Mouse (Mus musculus) spleen, adult 2 months (tissue): Measurements from ENCODE around the gene Ptcd2. TPM values are rescaled to one million over a fixed set of nuclear protein-coding genes. Genes with fewer than 3 reads are reported as not detected.

ENCODE experiments used
- DNase-seq, 2 experiments: peaks; one replicate each; pipeline versions ENCODE4 v3.0.0 to v3.0.0-alpha.2; 2012 to 2021; ENCODE audit warnings: low spot score in 2 of 2, low read depth in 1 of 2
- H3K27ac ChIP-seq: fragments of 200-500 bp; 2 replicates; pipeline ENCODE4 v1.5.1; 2012; ENCODE audit warnings: low read length, inconsistent platforms; ENCODE audit not compliant: insufficient read depth
- H3K27me3 ChIP-seq: fragments of 200-500 bp; 2 replicates; pipeline ENCODE4 v1.6.1; 2012; ENCODE audit warnings: mild to moderate bottlenecking, moderate library complexity, low read length, inconsistent platforms; ENCODE audit not compliant: control insufficient read depth, insufficient read depth
- H3K36me3 ChIP-seq: fragments of 200-500 bp; 2 replicates; pipeline ENCODE4 v1.6.1; 2012; ENCODE audit warnings: mild to moderate bottlenecking, low read length, inconsistent platforms; ENCODE audit not compliant: control insufficient read depth, insufficient read depth
- H3K4me1 ChIP-seq: fragments of 200-500 bp; 2 replicates; pipeline ENCODE4 v1.6.1; 2011; ENCODE audit warnings: inconsistent platforms; ENCODE audit not compliant: control insufficient read depth, insufficient read depth, insufficient read length
- H3K4me3 ChIP-seq: fragments of 200-500 bp; 2 replicates; pipeline ENCODE4 v1.5.1; 2011; ENCODE audit warnings: mild to moderate bottlenecking, inconsistent platforms; ENCODE audit not compliant: insufficient read depth, insufficient read length; ENCODE audit errors: extremely low read depth
- CTCF ChIP-seq: fragments of 200-500 bp; IDR thresholded peaks from 2 replicates; pipeline ENCODE4 v1.5.1; 2011; ENCODE audit warnings: mild to moderate bottlenecking, inconsistent platforms; ENCODE audit not compliant: insufficient read depth, insufficient read length, insufficient replicate concordance; ENCODE audit errors: extremely low read depth
- POLR2A ChIP-seq: fragments of 200-500 bp; IDR thresholded peaks from 2 replicates; pipeline ENCODE4 v1.6.1; 2011; ENCODE audit warnings: low read depth, low read length, inconsistent platforms
- WGBS: fragments of 180-500 bp; shearing (Covaris S2); methylation state at CpG from one replicate; pipeline ENCODE4 v1.1.7; 2018; 5-methylcytosine and 5-hydroxymethylcytosine counted together
- polyA plus RNA-seq: library from polyadenylated mRNA; depleted of rRNA; stranded (reverse); fragments of >200 nt; gene quantifications from 2 replicates; pipeline ENCODE4 v1.2.3, GENCODE M21; 2012

Gene Ptcd2
- polyA plus RNA-seq, 1 experiment: 12.3 TPM

GRCm38 (mm10) chr13:99355861-99356260 is 11.4 kb upstream of the Ptcd2 start:
- no peak overlapping the region for H3K4me3 ChIP-seq
- TF ChIP-seq POLR2A (no peak), CTCF (no peak)
- WGBS: 91% methylated on average over 7 of the region's 7 CpGs
- H3K4me1 ChIP-seq: no peaks in the 10 kb centered on the region
- H3K27ac ChIP-seq: no peak overlapping the region
- no peaks in the 10 kb centered on the region for H3K27me3 ChIP-seq
- peaks cover 5% of the 10 kb centered on the region for H3K36me3 ChIP-seq
- DNase-seq: no peak

GRCm38 (mm10) chr13:99355072-99355471 is 10.6 kb upstream of the Ptcd2 start:
- 95% methylated on average over 6 of the region's 6 CpGs for whole genome bisulfite sequencing
- Histone ChIP-seq H3K27me3 (no peaks in the 10 kb centered on the region), H3K27ac (no peak overlapping the region), H3K4me1 (no peaks in the 10 kb centered on the region), H3K36me3 (peaks cover 5% of the 10 kb centered on the region), H3K4me3 (no peak overlapping the region)
- DNase-seq: no peak
- TF ChIP-seq POLR2A (no peak), CTCF (no peak)

DNA sequence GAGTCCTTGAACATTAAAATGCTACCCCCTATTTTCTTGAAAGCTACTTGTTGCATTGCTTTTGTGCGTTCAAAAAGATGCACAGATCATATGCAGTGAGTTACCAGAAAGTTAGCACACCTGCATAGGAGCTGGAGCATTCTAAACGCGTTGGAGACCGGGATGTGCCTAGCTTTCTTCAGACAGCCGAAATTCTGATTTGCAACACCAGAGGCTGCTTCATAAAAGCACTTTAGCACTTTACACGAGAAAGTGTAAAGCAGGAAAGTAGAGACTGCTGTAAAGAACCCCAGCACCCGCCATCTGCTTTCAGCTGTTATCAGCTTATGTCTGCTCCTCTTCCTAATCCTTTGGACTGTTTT is 9.0 kb upstream of the Ptcd2 start:
- TF ChIP-seq CTCF (no peak), POLR2A (no peak)
- Histone ChIP-seq H3K4me3 (peak overlapping the region; percentile 26; the same call in 1 of the 2 replicates), H3K27ac (no peak overlapping the region; the same call in 1 of the 2 replicates), H3K27me3 (no peaks in the 10 kb centered on the region), H3K4me1 (no peaks in the 10 kb centered on the region), H3K36me3 (peaks cover 2% of the 10 kb centered on the region; the same call in 1 of the 2 replicates)
- no peak for DNase-seq
- WGBS: 25% methylated on average over 7 of the region's 7 CpGs

- Histone ChIP-seq H3K27ac (no peak overlapping the region; the same call in 1 of the 2 replicates), H3K27me3 (no peaks in the 10 kb centered on the region), H3K4me1 (no peaks in the 10 kb centered on the region), H3K36me3 (peaks cover 2% of the 10 kb centered on the region; the same call in 1 of the 2 replicates), H3K4me3 (peak overlapping the region; percentile 26; the same call in 1 of the 2 replicates)
- peak; percentile 89 to 95 for DNase-seq
- 13% methylated on average over 28 of the region's 28 CpGs for WGBS
- TF ChIP-seq CTCF: peak; percentile 95
- TF ChIP-seq POLR2A: no peak
Observed at GRCm38 (mm10) chr13:99352758-99353489, 8.4 kb upstream of the Ptcd2 start.

- Histone ChIP-seq H3K36me3 (peaks cover 2% of the 10 kb centered on the region; the same call in 1 of the 2 replicates), H3K27me3 (no peaks in the 10 kb centered on the region), H3K4me1 (no peaks in the 10 kb centered on the region), H3K4me3 (no peak overlapping the region), H3K27ac (no peak overlapping the region)
- no peak for DNase-seq
- TF ChIP-seq POLR2A (no peak), CTCF (no peak)
- WGBS: 80% methylated on average over 3 of the region's 3 CpGs
Observed at GRCm38 (mm10) chr13:99351596-99351995, 7.1 kb upstream of the Ptcd2 start.

- DNase-seq: no peak
- no peak overlapping the region for H3K27ac ChIP-seq
- H3K27me3 ChIP-seq: no peaks in the 10 kb centered on the region
- TF ChIP-seq POLR2A: no peak
- no peak for TF ChIP-seq CTCF
- WGBS: 80% methylated on average over 8 of the region's 8 CpGs
- H3K4me3 ChIP-seq: no peak overlapping the region
- peaks cover 2% of the 10 kb centered on the region; the same call in 1 of the 2 replicates for H3K36me3 ChIP-seq
- H3K4me1 ChIP-seq: no peaks in the 10 kb centered on the region
Observed at GRCm38 (mm10) chr13:99351186-99351585, 6.7 kb upstream of the Ptcd2 start.

DNA sequence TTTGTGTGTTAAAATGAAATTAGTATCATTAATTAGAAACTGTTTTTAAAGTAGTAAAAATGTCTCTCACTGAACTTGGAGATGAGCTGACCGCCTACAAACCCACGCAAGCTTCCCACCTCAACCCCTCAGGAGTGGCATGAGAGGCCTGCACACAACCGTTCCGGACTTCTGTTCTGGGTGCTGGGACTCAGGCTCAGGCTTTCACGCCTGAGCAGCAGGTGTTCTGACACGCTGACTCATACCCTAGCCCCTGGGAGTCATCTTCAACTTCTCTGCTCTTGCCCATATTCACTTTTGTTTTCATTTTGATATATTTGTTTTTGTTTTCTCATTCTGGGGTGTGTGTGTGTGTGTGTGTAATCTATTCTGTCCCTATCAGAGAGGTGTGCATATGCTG is 5.5 kb upstream of the Ptcd2 start:
- Histone ChIP-seq H3K27me3 (no peaks in the 10 kb centered on the region), H3K4me3 (no peak overlapping the region), H3K4me1 (no peaks in the 10 kb centered on the region), H3K27ac (no peak overlapping the region), H3K36me3 (peaks cover 2% of the 10 kb centered on the region; the same call in 1 of the 2 replicates)
- DNase-seq: no peak
- TF ChIP-seq POLR2A: no peak
- TF ChIP-seq CTCF: no peak
- WGBS: 90% methylated on average over 6 of the region's 6 CpGs
